Mouse (Mus musculus) bone marrow, adult 2 months (tissue): ENCODE measurements at regions not wholly inside any gene's neighbourhood (a gene's known extent, or its start where the extent isn't known, plus 50 kb on each side); places are given as distances from the start of the nearest gene placed in this dataset.

Source experiments
- CTCF ChIP-seq: fragments of 200-500 bp; IDR thresholded peaks from 2 replicates; pipeline ENCODE4 v1.5.1; 2011; ENCODE audit warnings: low read length, control low read depth; ENCODE audit not compliant: control insufficient read depth, insufficient read depth
- POLR2A ChIP-seq: fragments of 200-500 bp; IDR thresholded peaks from 2 replicates; pipeline ENCODE4 v1.6.1; 2011; ENCODE audit warnings: low read depth, mild to moderate bottlenecking, control low read depth, low read length, borderline replicate concordance; ENCODE audit not compliant: control insufficient read depth

- TF ChIP-seq CTCF, result no peak
- TF ChIP-seq POLR2A, result no peak
These were observed 64.9 kb upstream of the Rbpj start for GRCm38 (mm10) chr5:53401093-53401492.
